Mouse (Mus musculus): ENCODE data around the gene Arl16.

DNA sequence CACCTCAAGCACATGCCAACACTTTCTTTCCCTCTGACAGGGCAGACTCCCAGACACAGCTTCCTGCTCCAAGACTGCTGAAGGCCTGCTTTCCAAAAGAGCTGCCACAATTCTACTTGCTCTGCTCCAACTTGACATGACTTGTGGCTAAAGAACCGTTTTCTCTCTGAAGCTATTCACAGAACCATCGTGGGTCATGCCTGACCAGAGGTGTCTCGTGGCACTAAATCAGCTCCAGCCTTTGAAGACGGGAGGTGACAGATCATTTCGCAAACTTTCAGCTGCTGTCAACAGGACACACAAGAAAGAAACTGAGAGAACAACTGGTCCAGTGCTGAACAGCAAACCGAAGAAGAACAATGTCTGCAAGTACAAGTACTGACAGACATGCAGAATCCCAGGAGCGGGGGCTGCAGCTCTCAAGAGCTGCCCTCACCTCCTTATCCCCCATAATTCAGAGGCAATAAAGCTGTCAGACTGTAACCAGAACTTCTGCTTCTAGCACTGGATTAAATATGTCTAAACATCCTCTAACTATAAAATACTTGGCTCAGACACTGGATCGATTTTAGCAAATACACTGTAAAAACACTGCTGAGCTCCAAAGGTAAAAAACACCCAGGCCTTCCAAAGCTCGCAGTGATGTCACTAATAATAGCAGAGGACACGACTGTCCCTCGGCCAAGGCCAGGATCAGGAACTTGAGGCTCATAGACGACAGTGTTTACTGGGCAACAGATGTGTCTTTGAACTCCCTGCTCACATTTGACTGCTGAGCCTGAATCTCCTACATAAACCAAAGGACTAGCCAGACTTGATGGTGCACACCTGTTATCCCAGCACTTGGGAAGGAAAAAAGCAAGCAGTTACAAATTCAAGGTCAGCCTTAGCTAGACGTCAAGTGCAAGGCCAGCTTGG, 44.5 kb downstream of the Arl16 start:
- no peak for TF ChIP-seq CTCF (conservative IDR thresholded peaks at IDR 0.05; ENCODE audit: insufficient read depth, insufficient read length, low read depth, low read length)
- no peak for TF ChIP-seq POLR2A (IDR thresholded peaks at IDR 0.05; ENCODE audit: low read depth, low read length)
